Mouse (Mus musculus) frontal cortex, adult (tissue): ENCODE results near the gene Hepacam.

ENCODE experiments used
- ATAC-seq: cut with Nextera tagmentation; 2 replicates; pipeline ENCODE4 v1.9.2; 2017; ENCODE audit warnings: mild to moderate bottlenecking, moderate library complexity, mixed read lengths; ENCODE audit not compliant: low TSS enrichment

Gene Hepacam

DNA sequence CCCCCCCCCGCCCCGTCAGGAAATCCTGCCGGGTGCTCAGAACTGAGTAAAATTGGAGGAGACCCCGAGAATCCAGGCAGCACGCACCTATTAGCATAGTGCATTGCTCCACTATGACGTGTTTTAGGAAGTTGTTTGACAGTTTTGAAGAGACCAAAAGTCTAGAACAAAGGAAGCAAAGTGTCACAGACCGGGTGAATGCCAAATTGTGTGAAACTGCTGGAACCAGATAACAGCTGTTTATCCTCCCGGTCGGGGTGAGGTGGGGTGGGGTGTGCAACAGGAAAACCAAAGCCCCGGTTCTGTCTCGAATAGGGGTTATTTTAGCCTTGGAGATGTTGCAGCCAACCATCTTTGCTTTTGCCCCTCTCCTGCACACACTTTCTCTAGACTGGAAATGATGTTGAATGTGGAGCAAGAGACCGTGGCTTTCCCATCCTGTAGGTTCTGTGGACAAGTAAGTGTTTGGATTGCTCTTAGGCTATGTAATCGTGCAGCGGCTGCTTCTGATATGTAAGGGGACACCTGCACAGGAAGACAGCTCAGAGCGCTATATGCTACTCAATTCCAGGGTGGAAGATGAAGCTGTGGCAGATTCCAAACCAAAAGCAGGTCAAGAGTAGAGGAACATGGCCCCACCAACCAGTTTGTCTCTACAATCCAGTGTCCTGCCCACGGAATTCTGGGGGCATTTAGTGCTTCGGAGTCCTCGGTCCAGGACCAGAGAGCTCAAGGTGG is 66.8 kb downstream of the Hepacam start:
- no peak for ATAC-seq

GRCm38 (mm10) chr9:37434932-37435331 is 67.8 kb downstream of the Hepacam start:
- ATAC-seq, result no peak

DNA sequence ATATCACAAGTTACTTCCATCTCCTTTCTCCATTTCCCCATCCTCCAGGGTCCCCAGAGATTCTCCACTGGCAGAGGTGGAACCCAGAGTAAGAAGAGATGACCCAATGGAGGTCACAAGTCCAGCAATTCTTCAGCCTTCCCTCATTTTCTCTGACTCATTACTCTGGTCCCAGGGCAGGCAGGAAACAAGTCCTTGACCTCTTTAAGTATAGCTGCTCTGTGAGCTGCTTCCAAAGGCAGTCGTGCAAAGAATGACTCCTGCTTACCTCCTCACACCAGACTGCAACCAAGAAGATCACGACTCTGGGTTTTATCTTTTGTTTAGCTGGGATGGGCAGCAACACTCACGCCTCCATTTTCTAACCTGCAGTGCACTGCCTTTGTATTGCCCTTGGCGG is 68.5 kb downstream of the Hepacam start:
- ATAC-seq, result no peak
